Mouse (Mus musculus): Measurements from ENCODE around the gene Rtn4rl1. TPM values are rescaled to one million over a fixed set of nuclear protein-coding genes. Genes with fewer than 3 reads are reported as not detected.

Rtn4rl1 gene
- polyA plus RNA-seq, 1 experiment, result 11.1 TPM

DNA sequence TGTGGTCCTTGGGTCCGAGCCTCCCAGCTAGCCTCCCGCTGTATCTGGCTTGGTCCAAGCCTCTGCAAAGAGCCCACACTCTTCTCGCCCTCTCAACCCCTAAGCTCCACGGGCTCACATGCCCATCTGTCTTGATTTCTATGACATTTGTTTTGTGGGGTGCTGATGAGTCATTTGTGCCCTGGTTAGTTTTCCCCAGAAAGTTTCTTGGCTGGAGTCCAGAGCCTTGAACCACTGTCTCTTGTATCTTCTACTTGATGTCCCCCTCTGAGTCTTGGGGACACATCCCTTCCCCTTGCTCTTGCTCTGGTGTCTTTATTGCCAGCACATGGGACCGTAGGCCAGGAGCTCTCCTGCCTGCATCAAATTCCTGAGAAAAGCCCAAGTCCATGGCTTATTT lies 6.4 kb downstream of the Rtn4rl1 start:
- no peak overlapping the region for H3K27ac ChIP-seq (ENCODE audit: insufficient read depth, low read length)
- TF ChIP-seq POLR2A (IDR thresholded peaks at IDR 0.05; ENCODE audit: low read depth, low read length), result no peak
- TF ChIP-seq CTCF (IDR thresholded peaks at IDR 0.05; ENCODE audit: extremely low read depth, insufficient read depth, insufficient read length, insufficient replicate concordance), result no peak
- 68% methylated on average over 5 of the region's 5 CpGs for WGBS
- peaks cover 6% of the 10 kb centered on the region; the same call in 1 of the 2 replicates for H3K4me1 ChIP-seq (ENCODE audit: control insufficient read depth, insufficient read depth, insufficient read length)
- no peaks in the 10 kb centered on the region for H3K36me3 ChIP-seq (ENCODE audit: control insufficient read depth, insufficient read depth, low read length)
- H3K4me3 ChIP-seq (ENCODE audit: extremely low read depth, insufficient read depth, insufficient read length), result no peak overlapping the region
- no peak for DNase-seq (ENCODE audit: low read depth in 1 of 2, low spot score in 2 of 2)
- peaks cover 2% of the 10 kb centered on the region; the same call in 1 of the 2 replicates for H3K27me3 ChIP-seq (ENCODE audit: control insufficient read depth, insufficient read depth, low read length)

DNA sequence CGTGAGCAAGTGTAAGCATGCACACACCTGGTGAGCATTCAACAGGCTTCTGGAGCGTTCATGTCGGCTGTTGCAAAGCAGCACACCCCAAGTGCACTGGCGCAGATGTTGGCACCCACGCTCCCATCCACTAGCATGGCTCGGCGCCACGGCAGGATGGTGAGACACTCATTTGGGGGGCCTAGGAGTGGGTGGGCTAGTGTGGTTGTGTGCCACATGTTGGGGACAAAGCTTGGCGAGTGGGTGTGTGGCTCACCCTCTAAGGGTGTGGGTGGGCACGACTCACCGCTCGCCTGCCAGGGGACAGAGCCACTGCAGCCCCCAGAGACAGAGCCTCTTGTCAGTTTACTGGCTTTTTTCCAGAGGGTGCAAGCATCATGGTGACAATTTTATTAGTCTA lies 7.4 kb downstream of the Rtn4rl1 start:
- Histone ChIP-seq H3K4me1 (ENCODE audit: control insufficient read depth, insufficient read depth, insufficient read length) (peaks cover 4% of the 10 kb centered on the region; the same call in 1 of the 2 replicates), H3K27me3 (ENCODE audit: control insufficient read depth, insufficient read depth, low read length) (no peaks in the 10 kb centered on the region)
- WGBS, result 84% methylated on average over 12 of the region's 12 CpGs

GRCm38 (mm10) chr11:75201721-75202120 lies 8.1 kb downstream of the Rtn4rl1 start:
- no peak for TF ChIP-seq CTCF (IDR thresholded peaks at IDR 0.05; ENCODE audit: extremely low read depth, insufficient read depth, insufficient read length, insufficient replicate concordance)
- no peak for TF ChIP-seq POLR2A (IDR thresholded peaks at IDR 0.05; ENCODE audit: low read depth, low read length)
- H3K4me1 ChIP-seq (ENCODE audit: control insufficient read depth, insufficient read depth, insufficient read length), result peaks cover 10% of the 10 kb centered on the region; the same call in 1 of the 2 replicates
- H3K4me3 ChIP-seq (ENCODE audit: extremely low read depth, insufficient read depth, insufficient read length), result no peak overlapping the region
- no peaks in the 10 kb centered on the region for H3K27me3 ChIP-seq (ENCODE audit: control insufficient read depth, insufficient read depth, low read length)
- no peak overlapping the region for H3K27ac ChIP-seq (ENCODE audit: insufficient read depth, low read length)
- WGBS, result 84% methylated on average over 8 of the region's 8 CpGs
- no peak for DNase-seq (ENCODE audit: low read depth in 1 of 2, low spot score in 2 of 2)
- H3K36me3 ChIP-seq (ENCODE audit: control insufficient read depth, insufficient read depth, low read length), result no peaks in the 10 kb centered on the region

More for the DNA sequence above, 7.4 kb downstream of the Rtn4rl1 start:
- H3K36me3 ChIP-seq (ENCODE audit: control insufficient read depth, insufficient read depth, low read length), result no peaks in the 10 kb centered on the region
- H3K27ac ChIP-seq (ENCODE audit: insufficient read depth, low read length), result no peak overlapping the region
- no peak overlapping the region for H3K4me3 ChIP-seq (ENCODE audit: extremely low read depth, insufficient read depth, insufficient read length)
- TF ChIP-seq POLR2A (IDR thresholded peaks at IDR 0.05; ENCODE audit: low read depth, low read length) (no peak), CTCF (IDR thresholded peaks at IDR 0.05; ENCODE audit: extremely low read depth, insufficient read depth, insufficient read length, insufficient replicate concordance) (no peak)
- no peak for DNase-seq (ENCODE audit: low read depth in 1 of 2, low spot score in 2 of 2)

DNA sequence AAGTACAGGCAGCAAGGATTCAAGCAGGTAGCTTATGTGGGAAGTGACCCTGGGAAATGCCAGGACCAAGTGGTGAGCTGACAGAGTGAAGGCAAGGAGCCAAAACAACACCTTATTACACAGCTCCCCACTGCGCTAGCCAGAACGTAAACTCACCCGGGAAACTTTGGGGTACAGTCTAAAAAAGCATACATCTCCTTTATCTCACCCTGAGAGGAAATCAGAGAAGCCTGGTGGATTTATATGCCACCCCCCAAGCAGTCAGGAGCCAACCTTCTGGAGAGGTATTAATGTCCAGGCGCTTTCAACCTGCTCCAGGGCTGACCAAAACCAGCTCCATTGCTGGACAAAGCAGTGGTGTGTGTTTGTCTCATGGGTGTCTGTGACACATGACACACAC lies 10.3 kb downstream of the Rtn4rl1 start:
- Histone ChIP-seq H3K27me3 (ENCODE audit: control insufficient read depth, insufficient read depth, low read length) (no peaks in the 10 kb centered on the region), H3K4me3 (ENCODE audit: extremely low read depth, insufficient read depth, insufficient read length) (no peak overlapping the region), H3K4me1 (ENCODE audit: control insufficient read depth, insufficient read depth, insufficient read length) (peaks cover 7% of the 10 kb centered on the region; the same call in 1 of the 2 replicates), H3K27ac (ENCODE audit: insufficient read depth, low read length) (no peak overlapping the region), H3K36me3 (ENCODE audit: control insufficient read depth, insufficient read depth, low read length) (no peaks in the 10 kb centered on the region)
- WGBS, result 89% methylated on average over 4 of the region's 4 CpGs
- no peak for DNase-seq (ENCODE audit: low read depth in 1 of 2, low spot score in 2 of 2)
- TF ChIP-seq CTCF (IDR thresholded peaks at IDR 0.05; ENCODE audit: extremely low read depth, insufficient read depth, insufficient read length, insufficient replicate concordance) (no peak), POLR2A (IDR thresholded peaks at IDR 0.05; ENCODE audit: low read depth, low read length) (no peak)

- 26% methylated on average over 9 of the region's 9 CpGs for WGBS
- no peaks in the 10 kb centered on the region for H3K36me3 ChIP-seq (ENCODE audit: control insufficient read depth, insufficient read depth, low read length)
- H3K27me3 ChIP-seq (ENCODE audit: control insufficient read depth, insufficient read depth, low read length), result no peaks in the 10 kb centered on the region
- H3K4me3 ChIP-seq (ENCODE audit: extremely low read depth, insufficient read depth, insufficient read length), result no peak overlapping the region
- TF ChIP-seq CTCF (IDR thresholded peaks at IDR 0.05; ENCODE audit: extremely low read depth, insufficient read depth, insufficient read length, insufficient replicate concordance), result no peak
- TF ChIP-seq POLR2A (IDR thresholded peaks at IDR 0.05; ENCODE audit: low read depth, low read length), result no peak
- peaks cover 7% of the 10 kb centered on the region; the same call in 1 of the 2 replicates for H3K4me1 ChIP-seq (ENCODE audit: control insufficient read depth, insufficient read depth, insufficient read length)
- no peak overlapping the region for H3K27ac ChIP-seq (ENCODE audit: insufficient read depth, low read length)
- DNase-seq (ENCODE audit: low read depth in 1 of 2, low spot score in 2 of 2), result no peak
Observed at GRCm38 (mm10) chr11:75204472-75204871, 10.9 kb downstream of the Rtn4rl1 start.

GRCm38 (mm10) chr11:75206347-75206746 lies 12.8 kb downstream of the Rtn4rl1 start:
- WGBS, result 51% methylated on average over 4 of the region's 4 CpGs
- Histone ChIP-seq H3K36me3 (ENCODE audit: control insufficient read depth, insufficient read depth, low read length) (no peaks in the 10 kb centered on the region), H3K4me1 (ENCODE audit: control insufficient read depth, insufficient read depth, insufficient read length) (peaks cover 7% of the 10 kb centered on the region; the same call in 1 of the 2 replicates), H3K27me3 (ENCODE audit: control insufficient read depth, insufficient read depth, low read length) (no peaks in the 10 kb centered on the region), H3K4me3 (ENCODE audit: extremely low read depth, insufficient read depth, insufficient read length) (no peak overlapping the region), H3K27ac (ENCODE audit: insufficient read depth, low read length) (no peak overlapping the region)
- no peak for DNase-seq (ENCODE audit: low read depth in 1 of 2, low spot score in 2 of 2)
- TF ChIP-seq POLR2A (IDR thresholded peaks at IDR 0.05; ENCODE audit: low read depth, low read length) (no peak), CTCF (IDR thresholded peaks at IDR 0.05; ENCODE audit: extremely low read depth, insufficient read depth, insufficient read length, insufficient replicate concordance) (no peak)

- H3K27ac ChIP-seq (ENCODE audit: insufficient read depth, low read length), result no peak overlapping the region
- no peaks in the 10 kb centered on the region for H3K36me3 ChIP-seq (ENCODE audit: control insufficient read depth, insufficient read depth, low read length)
- WGBS, result 46% methylated on average over 4 of the region's 4 CpGs
- TF ChIP-seq POLR2A (IDR thresholded peaks at IDR 0.05; ENCODE audit: low read depth, low read length), result no peak
- no peak for TF ChIP-seq CTCF (IDR thresholded peaks at IDR 0.05; ENCODE audit: extremely low read depth, insufficient read depth, insufficient read length, insufficient replicate concordance)
- H3K27me3 ChIP-seq (ENCODE audit: control insufficient read depth, insufficient read depth, low read length), result no peaks in the 10 kb centered on the region
- DNase-seq (ENCODE audit: low read depth in 1 of 2, low spot score in 2 of 2), result no peak
- H3K4me1 ChIP-seq (ENCODE audit: control insufficient read depth, insufficient read depth, insufficient read length), result peaks cover 12% of the 10 kb centered on the region; the same call in 1 of the 2 replicates
- H3K4me3 ChIP-seq (ENCODE audit: extremely low read depth, insufficient read depth, insufficient read length), result no peak overlapping the region
Observed at GRCm38 (mm10) chr11:75209363-75209762, 15.8 kb downstream of the Rtn4rl1 start.
